Mouse (Mus musculus) bone marrow, adult 2 months (tissue): ENCODE data around the gene Carf.

Experiments
- CTCF ChIP-seq: fragments of 200-500 bp; IDR thresholded peaks from 2 replicates; pipeline ENCODE4 v1.5.1; 2011; ENCODE audit warnings: low read length, control low read depth; ENCODE audit not compliant: control insufficient read depth, insufficient read depth
- POLR2A ChIP-seq: fragments of 200-500 bp; IDR thresholded peaks from 2 replicates; pipeline ENCODE4 v1.6.1; 2011; ENCODE audit warnings: low read depth, mild to moderate bottlenecking, control low read depth, low read length, borderline replicate concordance; ENCODE audit not compliant: control insufficient read depth

- no peak for TF ChIP-seq POLR2A
- no peak for TF ChIP-seq CTCF
Observed at GRCm38 (mm10) chr1:60098839-60099238, 792 bp downstream of the Carf start.
